Mouse (Mus musculus) heart, postnatal 0 days (tissue): Measurements from ENCODE around the gene Sult1e1. TPM values are rescaled to one million over a fixed set of nuclear protein-coding genes. Genes with fewer than 3 reads are reported as not detected.

Experiments
- ATAC-seq: fragments of 200-750 bp; cut with Nextera tagmentation; 2 replicates; pipeline ENCODE4 v1.8.0; 2017; ENCODE audit warnings: low read depth, moderate number of reproducible peaks, moderate library complexity; ENCODE audit not compliant: insufficient read depth
- DNase-seq: peaks from one replicate; pipeline ENCODE4 v3.0.0-alpha.2; 2016; ENCODE audit warnings: low spot score
- H3K27ac ChIP-seq: fragments of 300-500 bp; sonication (generic); 2 replicates; pipeline ENCODE4 v1.5.1; 2014; ENCODE audit warnings: low read depth, mild to moderate bottlenecking
- H3K27me3 ChIP-seq: fragments of 300-500 bp; sonication (generic); 2 replicates; pipeline ENCODE4 v1.6.1; 2014; ENCODE audit warnings: low read length, mixed read lengths; ENCODE audit not compliant: control insufficient read depth, insufficient read depth
- H3K36me3 ChIP-seq: fragments of 300-500 bp; sonication (generic); replicated peaks from 2 replicates; pipeline ENCODE4 v1.6.1; 2014; ENCODE audit warnings: low read length, mixed read lengths; ENCODE audit not compliant: control insufficient read depth, insufficient read depth
- H3K4me1 ChIP-seq: fragments of 300-500 bp; sonication (generic); 2 replicates; pipeline ENCODE4 v1.6.1; 2014; ENCODE audit warnings: antibody characterized with exemption; ENCODE audit not compliant: control insufficient read depth, insufficient read depth
- H3K4me2 ChIP-seq: fragments of 300-500 bp; sonication (generic); 2 replicates; pipeline ENCODE4 v1.6.1; 2014; ENCODE audit warnings: low read depth, mild to moderate bottlenecking, low read length, moderate library complexity
- H3K4me3 ChIP-seq: fragments of 300-500 bp; sonication (generic); 2 replicates; pipeline ENCODE4 v1.5.1; 2014; ENCODE audit warnings: low read depth, low read length
- H3K9ac ChIP-seq: fragments of 300-500 bp; sonication (generic); replicated peaks from 2 replicates; pipeline ENCODE4 v1.6.1; 2014; ENCODE audit warnings: low read depth, low read length, mixed read lengths
- H3K9me3 ChIP-seq: fragments of 300-500 bp; sonication (generic); replicated peaks from 2 replicates; pipeline ENCODE4 v1.6.1; 2016; ENCODE audit warnings: low read length; ENCODE audit not compliant: control insufficient read depth
- CTCF ChIP-seq: IDR thresholded peaks from 2 replicates; pipeline ENCODE4 v1.5.1; 2016; ENCODE audit warnings: antibody characterized with exemption, control low read depth, low read depth
- EP300 ChIP-seq: IDR thresholded peaks from 2 replicates; pipeline ENCODE4 v1.6.1; 2016; ENCODE audit warnings: antibody characterized with exemption, low read depth
- WGBS: fragments of 180-500 bp; shearing (Covaris S2); extraction: QIAGEN DNeasy Blood & Tissue Kit; methylation state at CpG from one replicate; pipeline ENCODE4 v1.1.7; 2014; 5-methylcytosine and 5-hydroxymethylcytosine counted together
- polyA plus RNA-seq: library from polyadenylated mRNA; unstranded; fragments of >200 nt; fragmentation: Nextera tagmentation; extraction: Ambion mirVana; gene quantifications from 2 replicates; pipeline ENCODE4 v1.2.1, GENCODE M21; 2015
- total RNA-seq: library from RNA; depleted of rRNA; stranded (reverse); fragments of >200 nt; gene quantifications from 2 replicates; pipeline ENCODE4 v1.2.3, GENCODE M21; 2014; ENCODE audit warnings: low replicate concordance; rRNA removed

Sult1e1 gene
- total RNA-seq (not detected in 2 replicates), polyA plus RNA-seq (not detected in 2 replicates)

DNA sequence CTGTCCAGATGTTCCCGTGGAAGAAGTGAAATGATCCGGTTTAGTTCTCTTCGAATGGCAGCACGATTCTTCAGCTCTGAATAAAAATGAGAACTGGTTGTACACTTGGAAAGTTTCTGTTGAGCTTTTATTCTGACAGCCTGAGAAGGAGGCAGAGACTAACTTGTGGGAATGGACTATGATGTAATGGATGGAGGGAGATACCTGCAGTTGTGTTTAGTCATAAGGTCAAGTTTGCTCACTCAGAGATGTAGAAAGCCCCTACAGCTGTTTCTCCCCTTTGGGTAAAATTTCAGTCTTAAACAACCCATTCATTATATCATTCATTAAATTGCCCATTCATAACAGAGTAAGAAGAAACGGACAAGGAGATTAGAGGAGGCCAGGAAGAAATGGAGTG lies at the start of gene Sult1e1:
Sult1e1 (minus strand) TSS at position 101 of the 400 bp plus-strand sequence.
- H3K27me3 ChIP-seq, result no peaks in the 10 kb centered on the region
- H3K4me3 ChIP-seq, result no peak within 1 kb of the TSS
- no peaks in the 10 kb centered on the region for H3K4me1 ChIP-seq
- no peak for TF ChIP-seq CTCF
- TF ChIP-seq EP300, result no peak
- no peak within 1 kb of the TSS for H3K4me2 ChIP-seq
- no peaks in the 10 kb centered on the region for H3K36me3 ChIP-seq
- no peak within 1 kb of the TSS for H3K27ac ChIP-seq
- H3K9ac ChIP-seq, result no peak within 1 kb of the TSS
- DNase-seq (no peak), ATAC-seq (no peak)
- 67% methylated on average over 5 of the region's 5 CpGs for WGBS
- H3K9me3 ChIP-seq, result no peaks in the 10 kb centered on the region

DNA sequence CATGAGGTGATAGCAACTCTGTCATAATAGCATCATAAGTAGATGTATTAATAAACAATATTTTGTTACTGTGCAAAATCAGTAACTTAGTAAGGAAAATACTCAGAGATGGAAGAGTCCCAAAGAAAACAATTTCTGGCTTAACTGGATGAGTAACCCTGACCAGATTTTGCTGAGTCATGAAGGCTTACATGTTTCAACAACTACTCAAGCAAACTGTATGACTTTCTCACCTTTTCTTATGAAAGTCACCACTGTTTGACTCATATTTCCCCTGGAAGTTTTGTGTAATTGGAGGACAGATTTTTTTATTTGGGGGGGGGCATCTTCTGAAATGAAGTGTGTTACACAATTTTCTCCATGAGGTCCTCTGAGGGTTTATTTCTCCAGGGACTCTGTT lies 31.3 kb upstream of the Sult1e1 start:
- DNase-seq (no peak), ATAC-seq (no peak)
- TF ChIP-seq EP300 (no peak), CTCF (no peak)

DNA sequence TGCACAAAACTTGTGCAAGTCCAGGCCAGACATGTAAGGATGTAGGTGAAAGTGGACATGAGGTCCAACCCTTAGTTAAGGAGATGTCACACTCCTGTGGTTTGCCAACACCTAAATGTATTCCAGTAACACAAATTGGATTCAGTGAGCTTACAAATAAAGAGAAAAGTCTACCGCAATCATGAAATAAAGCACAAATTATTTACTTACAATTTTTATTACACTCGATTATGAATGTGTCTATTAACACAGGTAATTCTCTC lies 23.7 kb upstream of the Sult1e1 start:
- Histone ChIP-seq H3K9ac (no peak overlapping the region), H3K4me1 (no peaks in the 10 kb centered on the region), H3K27ac (no peak overlapping the region), H3K27me3 (no peaks in the 10 kb centered on the region), H3K36me3 (no peaks in the 10 kb centered on the region), H3K4me3 (no peak overlapping the region), H3K4me2 (no peak overlapping the region), H3K9me3 (no peaks in the 10 kb centered on the region)
- WGBS, result 77% methylated on average over 2 of the region's 2 CpGs
- TF ChIP-seq CTCF (no peak), EP300 (no peak)
- DNase-seq (no peak), ATAC-seq (no peak)

More for the DNA sequence above, 31.3 kb upstream of the Sult1e1 start:
- no peak overlapping the region for H3K27ac ChIP-seq
- no peak overlapping the region for H3K4me2 ChIP-seq
- no peaks in the 10 kb centered on the region for H3K36me3 ChIP-seq
- H3K9me3 ChIP-seq, result no peaks in the 10 kb centered on the region
- H3K4me1 ChIP-seq, result no peaks in the 10 kb centered on the region
- no peaks in the 10 kb centered on the region for H3K27me3 ChIP-seq
- no peak overlapping the region for H3K4me3 ChIP-seq
- H3K9ac ChIP-seq, result no peak overlapping the region

DNA sequence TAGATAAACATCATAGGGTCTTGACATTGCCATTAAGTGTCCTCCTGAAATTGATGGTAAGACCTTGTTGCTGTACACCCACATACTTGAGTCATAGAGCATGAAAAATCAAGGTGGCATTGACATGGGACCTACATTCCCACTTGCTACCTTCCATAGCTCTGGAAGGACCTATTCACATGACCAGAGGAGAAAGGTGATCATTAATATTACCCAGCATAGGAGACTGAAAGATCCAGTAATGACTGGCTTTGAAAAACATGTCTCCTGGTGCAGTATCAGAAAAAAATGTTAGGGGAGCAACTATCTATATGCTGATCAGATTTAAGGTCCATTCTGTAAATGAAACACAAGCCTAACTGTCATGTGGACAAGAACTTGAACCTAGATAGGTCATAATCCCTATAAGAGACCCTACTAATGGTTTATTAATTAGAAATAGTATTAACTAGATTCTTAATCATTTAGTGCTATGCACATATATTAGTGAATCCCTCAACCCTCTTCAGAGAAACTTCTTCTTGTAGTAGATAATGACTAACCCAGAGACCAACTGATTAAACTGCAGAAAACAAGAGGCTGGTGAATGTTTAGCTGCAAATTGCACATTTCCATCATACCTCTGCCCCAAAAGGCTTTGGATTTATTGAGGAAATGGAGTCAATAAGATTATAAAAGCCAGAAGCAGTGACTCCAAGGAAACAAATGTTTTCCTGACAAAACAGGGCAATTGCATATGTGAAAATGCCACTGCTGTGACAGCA lies 23.2 kb upstream of the Sult1e1 start:
- no peak overlapping the region for H3K4me3 ChIP-seq
- H3K27me3 ChIP-seq, result no peaks in the 10 kb centered on the region
- H3K9ac ChIP-seq, result no peak overlapping the region
- no peaks in the 10 kb centered on the region for H3K4me1 ChIP-seq
- no peak overlapping the region for H3K27ac ChIP-seq
- no peaks in the 10 kb centered on the region for H3K36me3 ChIP-seq
- no peaks in the 10 kb centered on the region for H3K9me3 ChIP-seq
- no peak overlapping the region for H3K4me2 ChIP-seq
- DNase-seq, result no peak
- ATAC-seq, result no peak
- no peak for TF ChIP-seq EP300
- no peak for TF ChIP-seq CTCF

DNA sequence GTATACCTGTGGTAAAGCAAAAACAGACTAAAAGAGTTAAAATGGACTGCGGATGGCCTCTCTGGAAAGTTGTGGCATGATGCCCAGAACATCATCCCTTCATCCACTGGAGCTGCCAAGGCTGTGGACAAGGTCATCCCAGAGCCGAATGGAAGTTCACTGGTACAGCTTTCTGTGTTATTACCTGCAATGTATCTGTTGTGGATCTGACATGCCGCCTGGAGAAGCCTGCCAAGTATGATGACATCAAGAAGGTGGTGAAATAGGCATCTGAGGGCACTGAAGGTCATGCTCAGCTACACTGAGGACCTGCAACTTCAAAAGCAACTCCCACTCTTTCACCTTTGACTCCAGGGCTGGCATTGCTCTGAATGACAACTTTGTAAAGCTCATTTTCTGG lies 9.6 kb upstream of the Sult1e1 start:
- H3K36me3 ChIP-seq, result no peaks in the 10 kb centered on the region

DNA sequence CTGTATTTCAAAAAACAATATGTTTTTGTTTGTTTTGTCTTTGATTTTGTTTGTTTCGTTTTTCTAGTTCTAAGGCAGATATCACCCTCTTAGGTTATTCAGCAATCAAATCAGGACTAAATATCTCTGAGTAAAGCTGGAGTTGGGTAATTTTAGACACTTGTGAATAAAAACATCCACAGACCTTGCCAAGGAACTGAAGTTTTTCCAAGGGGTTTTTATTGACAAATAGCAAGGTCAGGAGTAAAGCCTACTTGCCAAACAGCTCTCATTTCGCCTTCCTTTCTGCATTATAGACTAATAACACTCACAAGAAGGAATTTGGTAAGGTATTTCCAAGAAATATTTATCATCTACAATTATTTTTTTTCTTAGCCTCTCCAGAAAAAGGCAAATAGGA lies 6.5 kb upstream of the Sult1e1 start:
- H3K9ac ChIP-seq, result no peak overlapping the region
- 48% methylated on average over 2 of the region's 2 CpGs for WGBS
- no peak overlapping the region for H3K4me2 ChIP-seq
- no peaks in the 10 kb centered on the region for H3K36me3 ChIP-seq
- no peak overlapping the region for H3K4me3 ChIP-seq
- H3K27ac ChIP-seq, result no peak overlapping the region
- no peak for ATAC-seq
- no peak for TF ChIP-seq CTCF
- TF ChIP-seq EP300, result no peak
- H3K9me3 ChIP-seq, result no peaks in the 10 kb centered on the region
- no peaks in the 10 kb centered on the region for H3K27me3 ChIP-seq
- no peaks in the 10 kb centered on the region for H3K4me1 ChIP-seq
- DNase-seq, result no peak

More for the DNA sequence above, 9.6 kb upstream of the Sult1e1 start:
- H3K9ac ChIP-seq, result no peak overlapping the region
- no peaks in the 10 kb centered on the region for H3K4me1 ChIP-seq
- no peak overlapping the region for H3K27ac ChIP-seq
- no peak overlapping the region for H3K4me2 ChIP-seq
- TF ChIP-seq EP300, result no peak
- no peak for TF ChIP-seq CTCF
- H3K27me3 ChIP-seq, result no peaks in the 10 kb centered on the region
- WGBS, result 48% methylated on average over 3 of the region's 3 CpGs
- DNase-seq (no peak), ATAC-seq (no peak)
- no peaks in the 10 kb centered on the region for H3K9me3 ChIP-seq
- H3K4me3 ChIP-seq, result no peak overlapping the region
